Mouse (Mus musculus) heart, embryonic 11.5 days (tissue): ENCODE measurements around the gene Chd4. TPM values are rescaled to one million over a fixed set of nuclear protein-coding genes. Genes with fewer than 3 reads are reported as not detected.
A peak's percentile ranks its signal among the peaks of the same experiment; 100 is the strongest.

Experiments used
- ATAC-seq: fragments of 200-750 bp; cut with Nextera tagmentation; replicated peaks from 2 replicates; pipeline ENCODE4 v1.8.0; 2017; ENCODE audit warnings: moderate library complexity; ENCODE audit not compliant: insufficient number of reproducible peaks, low FRiP score, low TSS enrichment
- H3K27ac ChIP-seq: fragments of 300-500 bp; sonication (generic); 2 replicates; pipeline ENCODE4 v1.5.1; 2014; ENCODE audit warnings: mild to moderate bottlenecking, low read depth, low read length
- H3K27me3 ChIP-seq: fragments of 300-500 bp; sonication (generic); 2 replicates; pipeline ENCODE4 v1.6.1; 2014; ENCODE audit warnings: mild to moderate bottlenecking, low read length, mixed read lengths; ENCODE audit not compliant: control insufficient read depth, insufficient read depth
- H3K36me3 ChIP-seq: fragments of 300-500 bp; sonication (generic); 2 replicates; pipeline ENCODE4 v1.6.1; 2014; ENCODE audit warnings: mild to moderate bottlenecking, low read length, moderate library complexity, mixed read lengths; ENCODE audit not compliant: control insufficient read depth, insufficient read depth
- H3K4me1 ChIP-seq: fragments of 300-500 bp; sonication (generic); 2 replicates; pipeline ENCODE4 v1.6.1; 2014; ENCODE audit warnings: low read length; ENCODE audit not compliant: control insufficient read depth, insufficient read depth
- H3K4me2 ChIP-seq: fragments of 300-500 bp; sonication (generic); 2 replicates; pipeline ENCODE4 v1.6.1; 2014; ENCODE audit warnings: mild to moderate bottlenecking, moderate library complexity
- H3K4me3 ChIP-seq: fragments of 300-500 bp; sonication (generic); 2 replicates; pipeline ENCODE4 v1.5.1; 2014; ENCODE audit warnings: low read depth, low read length
- H3K9ac ChIP-seq: fragments of 300-500 bp; sonication (generic); 2 replicates; pipeline ENCODE4 v1.6.1; 2014; ENCODE audit warnings: mild to moderate bottlenecking, low read depth, low read length, moderate library complexity
- H3K9me3 ChIP-seq: fragments of 300-500 bp; sonication (generic); replicated peaks from 2 replicates; pipeline ENCODE4 v1.6.1; 2016; ENCODE audit warnings: low read length; ENCODE audit not compliant: control insufficient read depth
- WGBS: fragments of 180-500 bp; shearing (Covaris S2); extraction: QIAGEN DNeasy Blood & Tissue Kit; methylation state at CpG from one replicate; pipeline ENCODE4 v1.1.7; 2014; ENCODE audit not compliant: insufficient replicate concordance; 5-methylcytosine and 5-hydroxymethylcytosine counted together
- polyA plus RNA-seq: library from polyadenylated mRNA; unstranded; fragments of >200 nt; fragmentation: Nextera tagmentation; extraction: Ambion mirVana; gene quantifications from 2 replicates; pipeline ENCODE4 v1.2.1, GENCODE M21; 2014

The Chd4 gene
- polyA plus RNA-seq, 1 experiment from 2014 or later, result 67.8 TPM

DNA sequence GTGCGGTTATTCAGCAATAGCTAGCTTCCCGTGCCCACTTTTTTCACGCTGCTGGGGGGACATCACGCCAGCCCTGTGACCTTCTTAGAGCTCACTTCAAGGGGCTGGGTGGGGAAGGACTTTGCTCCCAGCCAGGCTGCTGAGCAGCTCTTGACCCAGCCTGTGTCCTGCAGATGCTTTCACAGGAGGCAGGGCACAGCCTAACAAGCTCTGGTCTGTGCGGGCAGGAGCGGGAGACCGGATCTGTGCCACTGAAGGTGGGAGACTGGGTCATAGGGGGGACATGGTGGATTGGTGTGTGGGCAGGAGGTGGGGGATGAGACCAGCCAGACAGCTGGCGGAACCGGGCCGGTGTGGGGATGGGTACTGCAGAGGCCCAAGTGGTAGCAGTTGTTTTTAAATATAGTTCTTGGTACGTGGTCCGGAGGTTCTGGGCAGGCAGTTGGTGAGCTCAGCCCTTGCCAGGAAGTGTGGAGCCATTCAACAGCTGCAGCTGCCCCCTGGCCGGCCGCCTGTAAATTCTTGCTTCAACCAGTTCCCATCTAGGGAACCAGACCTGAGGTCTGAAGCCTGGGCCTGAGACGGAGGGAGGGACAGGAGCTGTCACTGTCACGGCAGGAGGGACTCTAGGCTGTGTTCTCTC lies 53.3 kb downstream of the Chd4 start:
- Histone ChIP-seq H3K27ac (peak overlapping the region; percentile 89), H3K9me3 (no peaks in the 10 kb centered on the region), H3K4me1 (peaks cover 40% of the 10 kb centered on the region), H3K4me2 (peak overlapping the region; percentile 94), H3K36me3 (peaks cover 9% of the 10 kb centered on the region), H3K4me3 (peak overlapping the region; percentile 19), H3K9ac (peak overlapping the region; percentile 86), H3K27me3 (no peaks in the 10 kb centered on the region)
- WGBS, result 59% methylated on average over 16 of the region's 16 CpGs
- ATAC-seq, result no peak

DNA sequence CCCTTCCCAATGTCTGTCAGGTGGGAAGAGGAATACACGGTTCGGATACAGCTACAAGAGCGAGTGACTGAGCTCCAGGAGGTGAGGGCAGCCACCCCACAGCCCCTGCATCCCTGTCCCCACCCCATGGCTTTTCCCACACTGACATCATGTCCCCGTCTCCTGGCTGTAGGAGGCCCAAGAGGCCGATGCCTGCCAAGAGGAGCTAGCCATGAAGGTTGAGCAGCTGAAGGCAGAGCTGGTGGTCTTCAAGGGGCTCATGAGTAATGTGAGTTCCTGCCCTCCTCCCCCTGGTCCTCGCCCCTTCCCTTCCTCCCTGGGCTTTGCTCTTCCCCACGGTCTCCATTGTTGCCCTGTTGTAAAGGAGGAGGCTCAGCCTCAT lies 53.8 kb downstream of the Chd4 start:
- WGBS, result 69% methylated on average over 7 of the region's 7 CpGs
- H3K4me2 ChIP-seq, result peak overlapping the region; percentile 94

DNA sequence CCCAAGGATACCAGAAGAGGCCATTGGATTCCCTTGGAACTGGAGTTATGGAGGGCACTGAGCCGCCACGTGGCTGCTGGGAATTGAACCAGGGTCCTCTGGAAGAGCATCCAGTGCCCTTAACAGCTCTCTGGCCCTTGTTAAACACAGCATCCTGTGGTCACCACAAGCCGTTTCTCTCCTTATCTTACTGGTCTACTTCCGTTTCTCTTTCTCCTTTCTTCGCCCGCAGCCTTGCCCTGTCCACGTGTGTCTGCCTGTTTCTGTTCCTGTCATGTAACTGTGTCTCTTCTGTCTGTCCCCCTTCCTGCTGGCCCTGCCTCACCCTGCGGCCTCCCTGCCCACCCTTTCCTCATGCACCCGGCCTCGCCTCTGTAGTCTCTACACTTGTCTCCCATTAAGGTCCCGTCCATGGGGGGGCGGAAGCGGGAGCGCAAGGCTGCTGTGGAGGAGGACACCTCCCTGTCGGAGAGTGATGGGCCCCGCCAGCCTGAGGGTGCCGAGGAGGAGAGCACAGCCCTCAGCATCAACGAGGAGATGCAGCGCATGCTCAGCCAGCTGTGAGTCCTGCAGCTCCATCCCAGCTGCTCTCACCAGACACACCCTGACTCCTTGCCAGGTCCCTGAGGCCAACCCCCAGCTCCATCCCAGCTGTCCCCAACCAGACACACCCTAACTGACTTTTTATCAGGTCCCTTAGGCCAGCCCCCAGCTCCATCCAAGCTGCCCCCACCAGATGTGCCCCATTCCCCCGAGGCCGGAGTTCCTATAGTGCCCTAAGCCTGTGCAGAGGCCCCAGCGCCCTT lies 56.6 kb downstream of the Chd4 start:
- Histone ChIP-seq H3K27ac (no peak overlapping the region), H3K36me3 (peaks cover 11% of the 10 kb centered on the region), H3K4me3 (no peak overlapping the region), H3K27me3 (no peaks in the 10 kb centered on the region), H3K9ac (no peak overlapping the region), H3K4me2 (no peak overlapping the region), H3K9me3 (no peaks in the 10 kb centered on the region), H3K4me1 (peaks cover 22% of the 10 kb centered on the region)
- 77% methylated on average over 22 of the region's 22 CpGs for WGBS
- ATAC-seq, result no peak

More for the DNA sequence above, 53.8 kb downstream of the Chd4 start:
- Histone ChIP-seq H3K4me3 (no peak overlapping the region; the same call in 1 of the 2 replicates), H3K27me3 (no peaks in the 10 kb centered on the region), H3K9me3 (no peaks in the 10 kb centered on the region), H3K27ac (peak overlapping the region; percentile 89), H3K36me3 (peaks cover 9% of the 10 kb centered on the region), H3K9ac (peak overlapping the region; percentile 86), H3K4me1 (peaks cover 40% of the 10 kb centered on the region)
- ATAC-seq, result no peak

DNA sequence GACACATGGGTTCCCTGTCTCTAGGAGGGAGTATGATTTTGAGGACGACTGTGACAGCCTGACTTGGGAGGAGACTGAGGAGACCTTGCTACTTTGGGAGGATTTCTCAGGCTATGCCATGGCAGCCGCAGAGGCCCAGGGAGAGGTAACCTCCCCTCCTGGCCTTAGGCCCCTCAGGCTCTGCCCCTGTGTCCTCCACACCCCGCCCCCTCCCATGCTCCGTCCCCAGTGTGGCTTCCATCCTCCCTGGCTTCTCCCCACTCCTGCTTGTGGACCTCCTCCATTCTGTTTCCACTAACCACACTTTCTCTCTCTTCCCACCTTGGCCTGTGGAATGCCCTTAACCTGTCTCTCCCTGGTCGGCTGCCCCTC lies 57.2 kb downstream of the Chd4 start:
- no peak for ATAC-seq
- H3K27ac ChIP-seq, result no peak overlapping the region
- H3K4me2 ChIP-seq, result no peak overlapping the region
- 83% methylated on average over 5 of the region's 5 CpGs for WGBS
- H3K9ac ChIP-seq, result no peak overlapping the region
- H3K9me3 ChIP-seq, result no peaks in the 10 kb centered on the region
- H3K36me3 ChIP-seq, result peaks cover 14% of the 10 kb centered on the region
- no peaks in the 10 kb centered on the region for H3K27me3 ChIP-seq
- no peak overlapping the region for H3K4me3 ChIP-seq
- peaks cover 16% of the 10 kb centered on the region for H3K4me1 ChIP-seq

DNA sequence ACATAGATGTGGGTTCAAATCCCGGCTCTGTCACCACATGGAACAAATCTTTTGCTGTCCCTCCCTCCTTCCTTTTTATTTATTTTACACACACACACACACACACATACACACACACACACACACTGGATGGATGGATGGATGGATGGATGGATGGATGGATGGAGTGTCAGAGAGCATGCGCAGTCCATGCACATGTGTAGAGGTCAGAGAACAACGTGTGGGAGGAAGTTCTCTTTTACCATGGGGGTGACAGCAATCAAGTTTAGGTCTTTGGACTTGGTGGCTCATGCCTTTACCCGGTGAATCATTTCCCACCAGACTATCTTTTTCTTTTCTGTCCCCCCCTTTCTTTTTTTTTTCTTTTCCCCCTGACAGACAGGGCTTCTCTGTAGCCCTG lies 57.9 kb downstream of the Chd4 start:
- Histone ChIP-seq H3K27me3 (no peaks in the 10 kb centered on the region), H3K9ac (no peak overlapping the region), H3K4me2 (no peak overlapping the region), H3K9me3 (no peaks in the 10 kb centered on the region), H3K27ac (no peak overlapping the region), H3K36me3 (peaks cover 15% of the 10 kb centered on the region), H3K4me1 (peaks cover 12% of the 10 kb centered on the region), H3K4me3 (no peak overlapping the region)
- no peak for ATAC-seq
- WGBS, result 95% methylated on average over 4 of the region's 4 CpGs

DNA sequence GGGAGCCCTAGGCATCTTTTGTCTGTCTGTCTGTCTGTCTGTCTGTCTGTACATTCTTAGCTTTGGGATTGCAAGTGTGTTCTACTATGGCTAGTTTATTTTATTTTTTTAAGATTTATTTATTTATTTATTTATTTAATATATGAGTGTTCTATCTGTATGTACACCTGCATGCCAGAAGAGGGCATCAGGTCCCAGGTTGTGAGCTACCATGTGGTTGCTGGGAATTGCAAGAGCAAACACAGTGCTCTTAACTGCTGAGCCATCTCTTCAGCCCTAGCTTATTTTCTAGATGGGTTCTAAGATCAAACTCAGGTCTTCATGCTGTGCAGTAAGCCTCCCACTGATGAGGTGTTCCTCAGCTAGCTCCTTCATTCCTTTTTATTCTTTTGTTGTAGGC lies 58.8 kb downstream of the Chd4 start:
- H3K9ac ChIP-seq, result no peak overlapping the region
- H3K4me3 ChIP-seq, result no peak overlapping the region
- ATAC-seq, result no peak
- no peak overlapping the region for H3K4me2 ChIP-seq
- H3K27me3 ChIP-seq, result no peaks in the 10 kb centered on the region
- H3K4me1 ChIP-seq, result peaks cover 3% of the 10 kb centered on the region
- peaks cover 18% of the 10 kb centered on the region for H3K36me3 ChIP-seq
- no peaks in the 10 kb centered on the region for H3K9me3 ChIP-seq
- H3K27ac ChIP-seq, result no peak overlapping the region

DNA sequence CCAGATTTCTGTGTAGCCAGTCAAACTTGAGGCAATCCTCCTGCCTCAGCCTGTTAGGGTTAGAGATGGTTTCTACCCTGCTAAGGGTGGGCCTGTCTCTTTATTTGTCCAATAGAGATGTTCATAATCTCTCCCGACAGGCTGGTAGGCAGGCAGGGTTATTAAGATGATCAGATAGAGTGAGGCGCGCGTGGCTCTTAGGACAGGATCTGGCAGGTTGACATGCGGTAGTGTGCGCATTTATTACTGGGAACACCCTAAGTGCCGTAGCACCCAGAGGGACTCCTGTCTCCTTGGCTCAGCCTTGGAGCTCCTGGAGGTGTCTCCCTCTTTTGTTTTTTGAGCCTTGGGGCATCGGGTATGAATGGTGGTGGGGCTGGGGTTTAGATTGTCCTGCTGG lies 59.5 kb downstream of the Chd4 start:
- H3K27ac ChIP-seq, result no peak overlapping the region
- H3K4me3 ChIP-seq, result no peak overlapping the region
- ATAC-seq, result no peak
- no peak overlapping the region for H3K9ac ChIP-seq
- H3K9me3 ChIP-seq, result no peaks in the 10 kb centered on the region
- H3K36me3 ChIP-seq, result peaks cover 18% of the 10 kb centered on the region
- 92% methylated on average over 8 of the region's 8 CpGs for WGBS
- H3K4me2 ChIP-seq, result no peak overlapping the region
- no peaks in the 10 kb centered on the region for H3K27me3 ChIP-seq
- H3K4me1 ChIP-seq, result no peaks in the 10 kb centered on the region

DNA sequence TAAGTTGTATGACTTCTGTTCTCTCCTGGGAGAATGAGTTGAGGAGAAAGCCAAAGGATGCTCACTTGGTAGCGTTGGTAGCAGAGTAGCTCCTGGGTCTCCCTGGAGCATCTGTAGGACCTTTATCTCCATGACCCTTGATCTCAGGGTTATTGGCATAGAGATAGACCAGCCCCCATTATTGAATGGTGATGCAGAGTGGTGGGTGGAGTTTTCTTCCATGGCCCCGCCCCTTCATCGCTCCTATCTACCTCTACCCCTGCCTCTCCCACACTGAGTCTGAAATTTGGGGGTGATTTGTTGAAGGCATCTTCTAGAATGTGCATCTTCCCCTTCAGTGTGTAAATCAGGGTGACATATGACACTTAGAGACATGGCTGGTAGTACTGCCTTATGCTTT lies 60.7 kb downstream of the Chd4 start:
- no peak overlapping the region for H3K4me2 ChIP-seq
- peaks cover 8% of the 10 kb centered on the region for H3K4me1 ChIP-seq
- no peaks in the 10 kb centered on the region for H3K9me3 ChIP-seq
- ATAC-seq, result no peak
- no peak overlapping the region for H3K9ac ChIP-seq
- no peak overlapping the region for H3K27ac ChIP-seq
- H3K4me3 ChIP-seq, result no peak overlapping the region
- 81% methylated on average over 3 of the region's 3 CpGs for WGBS
- no peaks in the 10 kb centered on the region for H3K27me3 ChIP-seq
- H3K36me3 ChIP-seq, result peaks cover 26% of the 10 kb centered on the region
